Mouse (Mus musculus) heart, postnatal 0 days (tissue): Measurements from ENCODE around the gene Il11. TPM values are rescaled to one million over a fixed set of nuclear protein-coding genes. Genes with fewer than 3 reads are reported as not detected.

ENCODE experiments used
- ATAC-seq: fragments of 200-750 bp; cut with Nextera tagmentation; 2 replicates; pipeline ENCODE4 v1.8.0; 2017; ENCODE audit warnings: low read depth, moderate number of reproducible peaks, moderate library complexity; ENCODE audit not compliant: insufficient read depth
- DNase-seq: peaks from one replicate; pipeline ENCODE4 v3.0.0-alpha.2; 2016; ENCODE audit warnings: low spot score
- H3K27ac ChIP-seq: fragments of 300-500 bp; sonication (generic); 2 replicates; pipeline ENCODE4 v1.5.1; 2014; ENCODE audit warnings: low read depth, mild to moderate bottlenecking
- H3K27me3 ChIP-seq: fragments of 300-500 bp; sonication (generic); 2 replicates; pipeline ENCODE4 v1.6.1; 2014; ENCODE audit warnings: low read length, mixed read lengths; ENCODE audit not compliant: control insufficient read depth, insufficient read depth
- H3K36me3 ChIP-seq: fragments of 300-500 bp; sonication (generic); replicated peaks from 2 replicates; pipeline ENCODE4 v1.6.1; 2014; ENCODE audit warnings: low read length, mixed read lengths; ENCODE audit not compliant: control insufficient read depth, insufficient read depth
- H3K4me1 ChIP-seq: fragments of 300-500 bp; sonication (generic); 2 replicates; pipeline ENCODE4 v1.6.1; 2014; ENCODE audit warnings: antibody characterized with exemption; ENCODE audit not compliant: control insufficient read depth, insufficient read depth
- H3K4me2 ChIP-seq: fragments of 300-500 bp; sonication (generic); 2 replicates; pipeline ENCODE4 v1.6.1; 2014; ENCODE audit warnings: low read depth, mild to moderate bottlenecking, low read length, moderate library complexity
- H3K4me3 ChIP-seq: fragments of 300-500 bp; sonication (generic); 2 replicates; pipeline ENCODE4 v1.5.1; 2014; ENCODE audit warnings: low read depth, low read length
- H3K9ac ChIP-seq: fragments of 300-500 bp; sonication (generic); replicated peaks from 2 replicates; pipeline ENCODE4 v1.6.1; 2014; ENCODE audit warnings: low read depth, low read length, mixed read lengths
- H3K9me3 ChIP-seq: fragments of 300-500 bp; sonication (generic); replicated peaks from 2 replicates; pipeline ENCODE4 v1.6.1; 2016; ENCODE audit warnings: low read length; ENCODE audit not compliant: control insufficient read depth
- CTCF ChIP-seq: IDR thresholded peaks from 2 replicates; pipeline ENCODE4 v1.5.1; 2016; ENCODE audit warnings: antibody characterized with exemption, control low read depth, low read depth
- EP300 ChIP-seq: IDR thresholded peaks from 2 replicates; pipeline ENCODE4 v1.6.1; 2016; ENCODE audit warnings: antibody characterized with exemption, low read depth
- WGBS: fragments of 180-500 bp; shearing (Covaris S2); extraction: QIAGEN DNeasy Blood & Tissue Kit; methylation state at CpG from one replicate; pipeline ENCODE4 v1.1.7; 2014; 5-methylcytosine and 5-hydroxymethylcytosine counted together
- polyA plus RNA-seq: library from polyadenylated mRNA; unstranded; fragments of >200 nt; fragmentation: Nextera tagmentation; extraction: Ambion mirVana; gene quantifications from 2 replicates; pipeline ENCODE4 v1.2.1, GENCODE M21; 2015
- total RNA-seq: library from RNA; depleted of rRNA; stranded (reverse); fragments of >200 nt; gene quantifications from 2 replicates; pipeline ENCODE4 v1.2.3, GENCODE M21; 2014; ENCODE audit warnings: low replicate concordance; rRNA removed

The Il11 gene
- total and polyA plus RNA-seq, 2 experiments from 2014 or later = not detected

DNA sequence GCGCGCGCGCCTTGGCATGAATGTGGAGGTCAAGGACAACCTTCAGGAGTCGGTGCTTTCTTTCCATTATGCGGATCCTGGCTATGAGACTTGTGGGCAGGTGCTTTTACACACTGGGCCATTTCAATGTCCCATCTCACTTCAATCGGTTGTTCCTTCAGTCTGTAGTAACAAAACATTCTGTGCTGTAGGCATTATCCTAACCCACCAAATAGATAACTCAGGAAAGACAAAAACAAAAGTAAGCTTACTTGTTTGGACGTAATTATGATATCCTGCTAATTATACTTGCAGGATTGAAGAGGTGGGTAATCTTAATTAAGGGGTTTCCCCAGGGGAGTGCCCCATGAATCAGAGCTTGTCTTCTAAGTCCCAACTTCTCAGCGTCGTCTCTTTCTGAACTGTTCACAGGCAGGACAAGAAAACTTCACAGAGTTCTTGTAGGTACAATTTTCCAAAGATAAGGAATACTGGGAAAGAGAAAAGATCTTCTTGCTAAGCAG, 43.6 kb downstream of the Il11 start:
- H3K4me2 ChIP-seq = peak overlapping the region; percentile 67
- DNase-seq (no peak), ATAC-seq (no peak)
- H3K27me3 ChIP-seq = no peaks in the 10 kb centered on the region
- peak overlapping the region; percentile 47 for H3K4me3 ChIP-seq
- H3K9me3 ChIP-seq = no peaks in the 10 kb centered on the region
- peaks cover 16% of the 10 kb centered on the region for H3K36me3 ChIP-seq
- H3K27ac ChIP-seq = peak overlapping the region; percentile 70
- 48% methylated on average over 10 of the region's 10 CpGs for WGBS
- H3K4me1 ChIP-seq = peaks cover 19% of the 10 kb centered on the region
- H3K9ac ChIP-seq = no peak overlapping the region
- TF ChIP-seq EP300 (no peak), CTCF (no peak)

DNA sequence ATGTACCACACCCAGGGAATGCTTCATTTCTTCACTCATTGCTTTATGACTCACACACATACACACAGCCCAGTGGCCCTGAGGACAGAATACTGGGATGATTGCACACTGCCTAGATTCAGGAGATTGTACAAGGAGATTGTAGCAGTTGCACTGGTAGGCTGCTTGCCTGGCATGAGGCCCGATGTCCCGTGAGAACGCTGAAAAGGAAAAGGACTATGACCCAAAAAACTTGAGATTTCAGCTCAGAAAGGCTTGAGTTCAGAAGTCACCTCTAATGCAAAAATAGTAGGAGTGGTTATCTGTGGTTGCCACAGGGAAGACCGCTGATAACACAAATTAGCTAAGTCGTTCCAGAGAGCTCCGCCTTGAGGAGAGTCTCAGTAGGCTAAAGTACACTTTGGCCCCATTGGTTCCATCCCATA, 49.7 kb downstream of the Il11 start:
- H3K27ac ChIP-seq = no peak overlapping the region

DNA sequence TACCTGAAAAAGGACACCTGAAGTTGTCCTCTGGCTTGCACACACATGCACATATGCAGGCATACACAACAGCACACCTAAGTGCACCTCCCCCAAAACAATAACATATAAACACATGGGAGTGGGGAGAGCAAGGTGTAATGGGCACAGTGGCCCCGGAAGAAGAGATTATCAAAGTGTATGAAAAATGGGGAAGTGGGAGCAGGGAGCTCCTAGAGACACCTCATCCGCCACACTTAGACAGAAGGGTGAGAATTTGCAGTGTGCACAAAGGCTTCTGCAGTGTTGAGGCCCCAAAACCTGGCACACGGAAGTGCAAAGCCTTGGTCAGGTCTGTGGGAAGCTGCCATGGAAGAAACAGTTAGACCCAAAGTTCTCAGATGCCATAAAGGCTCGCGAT, 51.6 kb downstream of the Il11 start:
- Histone ChIP-seq H3K4me1 (no peaks in the 10 kb centered on the region), H3K9me3 (no peaks in the 10 kb centered on the region), H3K9ac (no peak overlapping the region), H3K4me2 (no peak overlapping the region), H3K36me3 (no peaks in the 10 kb centered on the region), H3K27me3 (no peaks in the 10 kb centered on the region), H3K4me3 (no peak overlapping the region), H3K27ac (no peak overlapping the region)
- TF ChIP-seq CTCF (no peak), EP300 (no peak)
- WGBS = 68% methylated on average over 5 of the region's 5 CpGs
- ATAC-seq (no peak), DNase-seq (no peak)

More for the DNA sequence above, 49.7 kb downstream of the Il11 start:
- no peak for ATAC-seq
- Histone ChIP-seq H3K4me2 (no peak overlapping the region), H3K27me3 (no peaks in the 10 kb centered on the region), H3K4me1 (no peaks in the 10 kb centered on the region), H3K9me3 (no peaks in the 10 kb centered on the region), H3K4me3 (no peak overlapping the region), H3K36me3 (no peaks in the 10 kb centered on the region), H3K9ac (no peak overlapping the region)
- DNase-seq = no peak
- WGBS = 43% methylated on average over 6 of the region's 6 CpGs
- TF ChIP-seq CTCF = no peak
- TF ChIP-seq EP300 = no peak

DNA sequence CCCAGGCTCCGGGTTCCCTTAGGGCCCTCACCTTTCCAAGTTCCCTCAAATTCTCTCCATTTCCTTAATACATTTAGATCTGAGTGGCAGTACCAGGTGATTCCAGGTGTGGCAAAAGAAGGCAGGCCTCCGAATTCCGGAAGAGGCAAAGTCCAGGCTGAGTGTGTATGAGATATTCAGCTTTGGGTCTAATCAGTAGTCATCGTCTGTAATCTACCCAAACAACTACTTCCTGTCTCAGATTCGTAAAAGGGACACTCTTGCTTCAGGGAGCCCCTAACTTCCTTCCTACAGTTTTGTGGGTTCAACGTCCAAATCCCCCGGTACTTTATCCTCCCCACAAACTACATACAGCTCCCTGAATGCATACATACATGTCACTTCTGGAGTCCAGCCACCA, 57.5 kb downstream of the Il11 start, which contains the start of gene Tmem150b:
Gene Tmem150b, minus strand, starts transcription at position 81 of the 400 bp plus-strand sequence.
- Histone ChIP-seq H3K4me2 (no peak within 1 kb of the TSS), H3K36me3 (no peaks in the 10 kb centered on the region), H3K9me3 (no peaks in the 10 kb centered on the region), H3K4me3 (no peak within 1 kb of the TSS), H3K4me1 (no peaks in the 10 kb centered on the region), H3K9ac (no peak within 1 kb of the TSS), H3K27me3 (no peaks in the 10 kb centered on the region), H3K27ac (no peak within 1 kb of the TSS)
- ATAC-seq (no peak), DNase-seq (no peak)
- WGBS = 60% methylated on average over 7 of the region's 7 CpGs
- TF ChIP-seq CTCF (no peak), EP300 (no peak)

DNA sequence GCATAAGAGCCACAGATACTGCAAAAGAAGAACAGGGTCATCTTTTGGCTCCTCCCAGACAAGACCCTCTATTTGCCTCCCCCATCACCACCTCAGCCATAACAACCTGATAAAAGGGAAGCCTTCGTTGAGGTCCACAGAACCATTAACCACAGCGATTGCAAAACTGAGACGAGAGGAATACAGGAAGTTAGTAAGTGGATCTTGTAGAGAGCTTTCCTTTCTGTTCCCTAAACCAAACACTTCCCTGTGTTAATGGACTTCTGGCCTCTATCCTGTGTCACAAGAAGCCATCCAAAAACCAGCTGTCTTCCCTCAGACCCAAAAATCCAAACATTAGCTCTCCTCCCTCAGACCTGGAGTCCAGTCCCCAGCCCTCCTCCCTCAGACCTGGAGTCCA, 58.3 kb downstream of the Il11 start:
- H3K9ac ChIP-seq = no peak overlapping the region
- no peaks in the 10 kb centered on the region for H3K4me1 ChIP-seq
- ATAC-seq (no peak), DNase-seq (no peak)
- WGBS = 53% methylated on average over 3 of the region's 3 CpGs
- no peak overlapping the region for H3K4me2 ChIP-seq
- H3K9me3 ChIP-seq = no peaks in the 10 kb centered on the region
- H3K27ac ChIP-seq = no peak overlapping the region
- no peak overlapping the region for H3K4me3 ChIP-seq
- TF ChIP-seq CTCF (no peak), EP300 (no peak)
- no peaks in the 10 kb centered on the region for H3K27me3 ChIP-seq
- no peaks in the 10 kb centered on the region for H3K36me3 ChIP-seq

DNA sequence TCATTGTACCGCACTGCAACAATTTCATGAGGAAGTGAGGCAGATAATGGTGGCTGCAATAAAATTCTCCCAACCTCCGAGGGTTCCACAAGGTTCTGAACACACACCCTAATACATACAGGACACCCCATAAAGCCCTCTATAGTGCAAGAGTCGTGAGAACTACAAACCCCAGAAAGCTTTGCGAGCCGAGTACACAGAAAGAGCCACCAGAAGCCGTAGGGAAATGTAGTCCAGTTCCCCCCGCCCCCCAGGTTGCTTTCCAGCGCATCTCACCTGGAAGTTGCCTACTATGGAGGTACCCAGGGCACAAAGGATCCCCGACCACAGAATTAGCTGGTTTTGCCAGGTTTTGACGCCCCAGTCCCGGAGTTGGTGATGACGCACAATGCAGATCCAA, 59.2 kb downstream of the Il11 start:
- no peaks in the 10 kb centered on the region for H3K4me1 ChIP-seq
- WGBS = 32% methylated on average over 12 of the region's 12 CpGs
- H3K9me3 ChIP-seq = no peaks in the 10 kb centered on the region
- peak overlapping the region; percentile 16; the same call in 1 of the 2 replicates for H3K4me3 ChIP-seq
- no peak for ATAC-seq
- no peak overlapping the region for H3K27ac ChIP-seq
- no peaks in the 10 kb centered on the region for H3K27me3 ChIP-seq
- H3K4me2 ChIP-seq = peak overlapping the region; percentile 50
- H3K36me3 ChIP-seq = no peaks in the 10 kb centered on the region
- TF ChIP-seq EP300 = no peak
- no peak for TF ChIP-seq CTCF
- no peak for DNase-seq
- no peak overlapping the region for H3K9ac ChIP-seq

Other genes starting within 250 kb of the Il11 start
- gene Syt5, start 235.3 kb downstream of the Il11 start, total RNA-seq = 0.23 and 1.4 TPM in 2 replicates
- gene Syt5, start 235.3 kb downstream of the Il11 start, polyA plus RNA-seq = 0.70 and 0.92 TPM in 2 replicates
- not detected in 2 replicates for gene Ptprh, start 178.8 kb downstream of the Il11 start, total RNA-seq
- not detected in 2 replicates for gene Ptprh, start 178.8 kb downstream of the Il11 start, polyA plus RNA-seq
- 4.8 and 11.5 TPM in 2 replicates for gene Tmem86b, start 151.4 kb downstream of the Il11 start, total RNA-seq
- 0.33 and 0.82 TPM in 2 replicates for gene Tmem86b, start 151.4 kb downstream of the Il11 start, polyA plus RNA-seq
- 101 and 146 TPM in 2 replicates for gene Ppp6r1, start 123.8 kb downstream of the Il11 start, total RNA-seq
- 4.9 and 5.7 TPM in 2 replicates for gene Ppp6r1, start 123.8 kb downstream of the Il11 start, polyA plus RNA-seq
- 138 and 156 TPM in 2 replicates for gene Hspbp1, start 97.8 kb downstream of the Il11 start, total RNA-seq
- gene Hspbp1, start 97.8 kb downstream of the Il11 start, polyA plus RNA-seq = 69.8 and 72.9 TPM in 2 replicates
- 7.1 and 10.9 TPM in 2 replicates for gene Brsk1, start 92.3 kb downstream of the Il11 start, total RNA-seq
- gene Brsk1, start 92.3 kb downstream of the Il11 start, polyA plus RNA-seq = 0.22 and 0.36 TPM in 2 replicates
- 0.23 TPM in 1 of 2 replicates, not detected in the other for gene Tmem150b, start 57.6 kb downstream of the Il11 start, total RNA-seq
- gene Tmem150b, start 57.6 kb downstream of the Il11 start, polyA plus RNA-seq = not detected in 2 replicates
- gene Kmt5c, start 42.7 kb downstream of the Il11 start, total RNA-seq = 59.1 and 62.9 TPM in 2 replicates
- gene Kmt5c, start 42.7 kb downstream of the Il11 start, polyA plus RNA-seq = 38.3 and 42.9 TPM in 2 replicates
- 20.8 TPM in 1 of 2 replicates, not detected in the other for gene Cox6b2, start 29.8 kb downstream of the Il11 start, total RNA-seq
- gene Cox6b2, start 29.8 kb downstream of the Il11 start, polyA plus RNA-seq = 27.1 and 27.8 TPM in 2 replicates
- gene Fam71e2, start 11.6 kb downstream of the Il11 start, total RNA-seq = not detected in 2 replicates
- gene Fam71e2, start 11.6 kb downstream of the Il11 start, polyA plus RNA-seq = not detected in 2 replicates
- not detected in 2 replicates for gene Tmem190, start 78 bp upstream of the Il11 start, total RNA-seq
- not detected in 2 replicates for gene Tmem190, start 78 bp upstream of the Il11 start, polyA plus RNA-seq
- gene Tmem238, start 6.8 kb upstream of the Il11 start, total RNA-seq = 2.2 and 21.0 TPM in 2 replicates
- 8.0 and 8.6 TPM in 2 replicates for gene Tmem238, start 6.8 kb upstream of the Il11 start, polyA plus RNA-seq
- 141 and 173 TPM in 2 replicates for gene Rpl28, start 10.0 kb upstream of the Il11 start, total RNA-seq
- gene Rpl28, start 10.0 kb upstream of the Il11 start, polyA plus RNA-seq = 259 and 269 TPM in 2 replicates
- gene Ube2s, start 29.7 kb upstream of the Il11 start, total RNA-seq = 440 and 486 TPM in 2 replicates
- 156 and 174 TPM in 2 replicates for gene Ube2s, start 29.7 kb upstream of the Il11 start, polyA plus RNA-seq
- 0.23 TPM in 1 of 2 replicates, not detected in the other for gene Shisa7, start 61.8 kb upstream of the Il11 start, total RNA-seq
- not detected in 2 replicates for gene Shisa7, start 61.8 kb upstream of the Il11 start, polyA plus RNA-seq
- 1.4 and 20.0 TPM in 2 replicates for gene Isoc2b, start 87.4 kb upstream of the Il11 start, total RNA-seq
- 4.5 and 6.5 TPM in 2 replicates for gene Isoc2b, start 87.4 kb upstream of the Il11 start, polyA plus RNA-seq
- gene Isoc2a, start 94.3 kb upstream of the Il11 start, total RNA-seq = 15.2 and 25.6 TPM in 2 replicates
- gene Isoc2a, start 94.3 kb upstream of the Il11 start, polyA plus RNA-seq = 1.4 and 1.6 TPM in 2 replicates
- gene Gm36210, start 123.7 kb upstream of the Il11 start, total RNA-seq = 0.88 TPM in 1 of 2 replicates, not detected in the other
- gene Gm36210, start 123.7 kb upstream of the Il11 start, polyA plus RNA-seq = 0.08 and 0.12 TPM in 2 replicates
- 8.9 and 13.1 TPM in 2 replicates for gene Zfp628, start 132.4 kb upstream of the Il11 start, total RNA-seq
- gene Zfp628, start 132.4 kb upstream of the Il11 start, polyA plus RNA-seq = 1.7 and 1.9 TPM in 2 replicates
- 2.0 and 4.2 TPM in 2 replicates for gene Nat14, start 139.2 kb upstream of the Il11 start, total RNA-seq
- 2.8 and 3.6 TPM in 2 replicates for gene Nat14, start 139.2 kb upstream of the Il11 start, polyA plus RNA-seq
- 3.5 and 5.0 TPM in 2 replicates for gene Ssc5d, start 142.9 kb upstream of the Il11 start, total RNA-seq
- gene Ssc5d, start 142.9 kb upstream of the Il11 start, polyA plus RNA-seq = 1.1 and 1.2 TPM in 2 replicates
- gene Sbk2, start 181.5 kb upstream of the Il11 start, total RNA-seq = 16.4 and 19.9 TPM in 2 replicates
- gene Sbk2, start 181.5 kb upstream of the Il11 start, polyA plus RNA-seq = 22.0 and 24.3 TPM in 2 replicates
- gene Sbk3, start 188.3 kb upstream of the Il11 start, total RNA-seq = 3.2 and 3.9 TPM in 2 replicates
- gene Sbk3, start 188.3 kb upstream of the Il11 start, polyA plus RNA-seq = 2.7 and 4.1 TPM in 2 replicates
- 8.3 and 15.0 TPM in 2 replicates for gene Zfp579, start 213.3 kb upstream of the Il11 start, total RNA-seq
- gene Zfp579, start 213.3 kb upstream of the Il11 start, polyA plus RNA-seq = 25.4 and 30.6 TPM in 2 replicates
- gene Zfp524, start 231.6 kb upstream of the Il11 start, total RNA-seq = 11.0 and 15.6 TPM in 2 replicates
- gene Zfp524, start 231.6 kb upstream of the Il11 start, polyA plus RNA-seq = 12.5 and 15.1 TPM in 2 replicates
- 37.2 and 56.9 TPM in 2 replicates for gene Fiz1, start 231.8 kb upstream of the Il11 start, total RNA-seq
- gene Fiz1, start 231.8 kb upstream of the Il11 start, polyA plus RNA-seq = 14.4 and 14.7 TPM in 2 replicates
- not detected in 2 replicates for gene Gm44973, start 232.6 kb upstream of the Il11 start, total RNA-seq
- 0.75 and 1.1 TPM in 2 replicates for gene Gm44973, start 232.6 kb upstream of the Il11 start, polyA plus RNA-seq
- 17.6 and 24.9 TPM in 2 replicates for gene Zfp865, start 237.5 kb upstream of the Il11 start, total RNA-seq
- gene Zfp865, start 237.5 kb upstream of the Il11 start, polyA plus RNA-seq = 1.8 and 2.0 TPM in 2 replicates
- 1.0 and 2.8 TPM in 2 replicates for gene Ccdc106, start 237.7 kb upstream of the Il11 start, total RNA-seq
- 0.33 and 0.85 TPM in 2 replicates for gene Ccdc106, start 237.7 kb upstream of the Il11 start, polyA plus RNA-seq